Mouse (Mus musculus): ENCODE results near the gene Gimap5. TPM values are rescaled to one million over a fixed set of nuclear protein-coding genes. Genes with fewer than 3 reads are reported as not detected.

Gimap5 gene
- polyA plus RNA-seq (2012; rRNA removed), result 16.2 and 19.6 TPM in 2 replicates

GRCm38 (mm10) chr6:48745959-48746889 lies at the start of gene Gimap5:
TSS of gene Gimap5 (plus strand) at chr6:48746197.
- Histone ChIP-seq H3K36me3 (ENCODE audit: control insufficient read depth, insufficient read depth, low read length) (no peaks in the 10 kb centered on the region), H3K4me1 (ENCODE audit: control insufficient read depth, insufficient read depth, low read length) (peaks cover 6% of the 10 kb centered on the region; the same call in 1 of the 2 replicates), H3K27ac (ENCODE audit: insufficient read depth, low read depth, low read length) (peak within 1 kb of the TSS; percentile 87), H3K4me3 (ENCODE audit: insufficient read depth, low read depth, low read length) (peak within 1 kb of the TSS; percentile 50), H3K27me3 (replicated peaks; ENCODE audit: control insufficient read depth, insufficient read depth, low read length) (no peaks in the 10 kb centered on the region)
- TF ChIP-seq POLR2A (IDR thresholded peaks at IDR 0.05; ENCODE audit: low read depth, low read length) (peak; percentile 34), CTCF (conservative IDR thresholded peaks at IDR 0.05; ENCODE audit: insufficient read depth, insufficient read length, low read depth, low read length) (peak; percentile 72)
- DNase-seq, result peak; percentile 87
- WGBS, result 39% methylated on average over 16 of the region's 16 CpGs

DNA sequence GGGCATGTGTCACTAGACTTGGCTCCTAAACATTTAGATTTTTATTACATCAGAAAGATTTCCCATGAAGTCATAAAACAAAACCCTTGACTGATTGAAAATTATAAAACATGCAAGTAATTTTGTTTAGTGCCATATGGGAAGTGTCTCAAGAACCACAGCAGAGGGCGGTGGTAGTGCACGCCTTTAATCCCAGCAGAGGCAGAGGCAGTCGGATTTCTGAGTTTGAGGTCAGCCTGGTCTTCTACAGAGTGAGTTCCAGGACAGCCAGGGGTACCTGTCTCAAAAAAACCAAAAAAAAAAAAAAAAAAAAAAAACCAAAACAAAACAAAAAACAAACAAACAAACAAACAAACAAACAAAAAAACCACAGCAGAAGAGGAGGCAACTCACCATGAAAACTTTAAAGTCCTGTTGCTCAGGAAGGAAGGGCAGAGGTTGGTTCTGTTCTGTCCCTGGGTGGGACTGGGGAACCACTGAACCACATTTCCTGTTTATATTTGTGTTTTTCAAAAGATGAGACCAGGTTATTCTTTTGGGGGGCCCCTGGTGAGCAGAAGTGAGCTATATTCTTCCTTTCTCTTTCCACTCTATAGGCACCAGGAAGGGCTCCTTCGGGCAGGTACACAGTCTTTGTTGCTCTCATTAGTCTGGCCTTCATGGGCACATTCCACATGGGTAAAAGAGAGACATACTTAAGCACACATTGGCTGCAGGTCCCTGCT lies 49.0 kb upstream of the Gimap5 start:
- Histone ChIP-seq H3K27me3 (replicated peaks; ENCODE audit: control insufficient read depth, insufficient read depth, low read length) (no peaks in the 10 kb centered on the region), H3K36me3 (ENCODE audit: control insufficient read depth, insufficient read depth, low read length) (0 out of 2 replicates have a peak, but pooled peaks cover under 1% of the 10 kb centered on the region), H3K27ac (ENCODE audit: insufficient read depth, low read depth, low read length) (peak overlapping the region; percentile 50), H3K4me1 (ENCODE audit: control insufficient read depth, insufficient read depth, low read length) (peaks cover 2% of the 10 kb centered on the region; the same call in 1 of the 2 replicates), H3K4me3 (ENCODE audit: insufficient read depth, low read depth, low read length) (no peak overlapping the region)
- TF ChIP-seq CTCF (conservative IDR thresholded peaks at IDR 0.05; ENCODE audit: insufficient read depth, insufficient read length, low read depth, low read length) (no peak), POLR2A (IDR thresholded peaks at IDR 0.05; ENCODE audit: low read depth, low read length) (no peak)
- no peak for DNase-seq
- WGBS, result 87% methylated on average over 4 of the region's 4 CpGs

- TF ChIP-seq CTCF (conservative IDR thresholded peaks at IDR 0.05; ENCODE audit: insufficient read depth, insufficient read length, low read depth, low read length) (no peak), POLR2A (IDR thresholded peaks at IDR 0.05; ENCODE audit: low read depth, low read length) (no peak)
Observed at GRCm38 (mm10) chr6:48697555-48697930, 48.5 kb upstream of the Gimap5 start.

GRCm38 (mm10) chr6:48698066-48698856 lies 47.7 kb upstream of the Gimap5 start:
- no peaks in the 10 kb centered on the region for H3K27me3 ChIP-seq (replicated peaks; ENCODE audit: control insufficient read depth, insufficient read depth, low read length)
- no peak overlapping the region for H3K4me3 ChIP-seq (ENCODE audit: insufficient read depth, low read depth, low read length)
- 75% methylated on average over 7 of the region's 7 CpGs for WGBS
- TF ChIP-seq POLR2A (IDR thresholded peaks at IDR 0.05; ENCODE audit: low read depth, low read length) (no peak), CTCF (conservative IDR thresholded peaks at IDR 0.05; ENCODE audit: insufficient read depth, insufficient read length, low read depth, low read length) (no peak)
- 0 out of 2 replicates have a peak, but pooled peaks cover 1% of the 10 kb centered on the region for H3K36me3 ChIP-seq (ENCODE audit: control insufficient read depth, insufficient read depth, low read length)
- peaks cover 2% of the 10 kb centered on the region; the same call in 1 of the 2 replicates for H3K4me1 ChIP-seq (ENCODE audit: control insufficient read depth, insufficient read depth, low read length)
- DNase-seq, result no peak
- H3K27ac ChIP-seq (ENCODE audit: insufficient read depth, low read depth, low read length), result peak overlapping the region; percentile 80

More at GRCm38 (mm10) chr6:48697555-48697930, 48.5 kb upstream of the Gimap5 start:
- H3K4me1 ChIP-seq (ENCODE audit: control insufficient read depth, insufficient read depth, low read length), result peaks cover 2% of the 10 kb centered on the region; the same call in 1 of the 2 replicates
- H3K36me3 ChIP-seq (ENCODE audit: control insufficient read depth, insufficient read depth, low read length), result 0 out of 2 replicates have a peak, but pooled peaks cover 1% of the 10 kb centered on the region
- no peak for DNase-seq
- 28% methylated on average over 1 of the region's 1 CpGs for WGBS
- H3K4me3 ChIP-seq (ENCODE audit: insufficient read depth, low read depth, low read length), result no peak overlapping the region
- no peaks in the 10 kb centered on the region for H3K27me3 ChIP-seq (replicated peaks; ENCODE audit: control insufficient read depth, insufficient read depth, low read length)
- H3K27ac ChIP-seq (ENCODE audit: insufficient read depth, low read depth, low read length), result peak overlapping the region; percentile 41

GRCm38 (mm10) chr6:48698888-48699287 lies 47.1 kb upstream of the Gimap5 start:
- TF ChIP-seq CTCF (conservative IDR thresholded peaks at IDR 0.05; ENCODE audit: insufficient read depth, insufficient read length, low read depth, low read length), result no peak
- no peak for TF ChIP-seq POLR2A (IDR thresholded peaks at IDR 0.05; ENCODE audit: low read depth, low read length)
- H3K36me3 ChIP-seq (ENCODE audit: control insufficient read depth, insufficient read depth, low read length), result 0 out of 2 replicates have a peak, but pooled peaks cover 1% of the 10 kb centered on the region
- H3K4me1 ChIP-seq (ENCODE audit: control insufficient read depth, insufficient read depth, low read length), result peaks cover 2% of the 10 kb centered on the region; the same call in 1 of the 2 replicates
- H3K4me3 ChIP-seq (ENCODE audit: insufficient read depth, low read depth, low read length), result no peak overlapping the region
- WGBS, result 82% methylated on average over 3 of the region's 3 CpGs
- peak overlapping the region; percentile 80 for H3K27ac ChIP-seq (ENCODE audit: insufficient read depth, low read depth, low read length)
- H3K27me3 ChIP-seq (replicated peaks; ENCODE audit: control insufficient read depth, insufficient read depth, low read length), result no peaks in the 10 kb centered on the region
- DNase-seq, result no peak

All from kidney, adult 2 months (tissue).